Mouse (Mus musculus): ENCODE measurements around the gene Fbrsl1. TPM values are rescaled to one million over a fixed set of nuclear protein-coding genes. Genes with fewer than 3 reads are reported as not detected.

The Fbrsl1 gene
- polyA plus RNA-seq (2017; shearing (Covaris generic)), result 1.7 TPM

GRCm38 (mm10) chr5:110448436-110449134 is at the start of gene Fbrsl1:
Gene Fbrsl1 (minus strand): TSS chr5:110448503.

GRCm38 (mm10) chr5:110344524-110344923 is 103.8 kb downstream of the Fbrsl1 start, which contains the start of gene Lrcol1:
Gene Lrcol1 (plus strand): TSS chr5:110344730.

GRCm38 (mm10) chr5:110342648-110343284 is 105.5 kb downstream of the Fbrsl1 start, which contains the start of gene P2rx2:
Gene P2rx2 (minus strand): TSS chr5:110343212.

Other genes starting within 250 kb of the Fbrsl1 start
- gene Ankle2, start 217.5 kb downstream of the Fbrsl1 start, polyA plus RNA-seq (2017; shearing (Covaris generic)), result 7.0 TPM
- 15.2 TPM for gene Pgam5, start 178.6 kb downstream of the Fbrsl1 start, polyA plus RNA-seq (2017; shearing (Covaris generic))
- 3.2 TPM for gene Pxmp2, start 162.3 kb downstream of the Fbrsl1 start, polyA plus RNA-seq (2017; shearing (Covaris generic))
- 8.8 TPM for gene Pole, start 162.2 kb downstream of the Fbrsl1 start, polyA plus RNA-seq (2017; shearing (Covaris generic))
- gene P2rx2, start 105.3 kb downstream of the Fbrsl1 start, polyA plus RNA-seq (2017; shearing (Covaris generic)), result not detected
- gene Lrcol1, start 103.8 kb downstream of the Fbrsl1 start, polyA plus RNA-seq (2017; shearing (Covaris generic)), result not detected
- gene Galnt9, start 95.9 kb upstream of the Fbrsl1 start, polyA plus RNA-seq (2017; shearing (Covaris generic)), result 9.2 TPM
- gene Noc4l, start 204.9 kb upstream of the Fbrsl1 start, polyA plus RNA-seq (2017; shearing (Covaris generic)), result 86.4 TPM
- 12.6 TPM for gene Ddx51, start 204.9 kb upstream of the Fbrsl1 start, polyA plus RNA-seq (2017; shearing (Covaris generic))